Mouse (Mus musculus): ENCODE measurements around the gene Mia2. TPM values are rescaled to one million over a fixed set of nuclear protein-coding genes. Genes with fewer than 3 reads are reported as not detected.
"Not testable (repeated sequence)": the region's sequence is repeated elsewhere in the genome, so short reads cannot be mapped to it uniquely, and the experiment has no call there.

The Mia2 gene
- total RNA-seq (2014; fragmentation: Nextera tagmentation) (99.9 and 136 TPM in 2 replicates), total RNA-seq (2017) (158 and 174 TPM in 2 replicates)

DNA sequence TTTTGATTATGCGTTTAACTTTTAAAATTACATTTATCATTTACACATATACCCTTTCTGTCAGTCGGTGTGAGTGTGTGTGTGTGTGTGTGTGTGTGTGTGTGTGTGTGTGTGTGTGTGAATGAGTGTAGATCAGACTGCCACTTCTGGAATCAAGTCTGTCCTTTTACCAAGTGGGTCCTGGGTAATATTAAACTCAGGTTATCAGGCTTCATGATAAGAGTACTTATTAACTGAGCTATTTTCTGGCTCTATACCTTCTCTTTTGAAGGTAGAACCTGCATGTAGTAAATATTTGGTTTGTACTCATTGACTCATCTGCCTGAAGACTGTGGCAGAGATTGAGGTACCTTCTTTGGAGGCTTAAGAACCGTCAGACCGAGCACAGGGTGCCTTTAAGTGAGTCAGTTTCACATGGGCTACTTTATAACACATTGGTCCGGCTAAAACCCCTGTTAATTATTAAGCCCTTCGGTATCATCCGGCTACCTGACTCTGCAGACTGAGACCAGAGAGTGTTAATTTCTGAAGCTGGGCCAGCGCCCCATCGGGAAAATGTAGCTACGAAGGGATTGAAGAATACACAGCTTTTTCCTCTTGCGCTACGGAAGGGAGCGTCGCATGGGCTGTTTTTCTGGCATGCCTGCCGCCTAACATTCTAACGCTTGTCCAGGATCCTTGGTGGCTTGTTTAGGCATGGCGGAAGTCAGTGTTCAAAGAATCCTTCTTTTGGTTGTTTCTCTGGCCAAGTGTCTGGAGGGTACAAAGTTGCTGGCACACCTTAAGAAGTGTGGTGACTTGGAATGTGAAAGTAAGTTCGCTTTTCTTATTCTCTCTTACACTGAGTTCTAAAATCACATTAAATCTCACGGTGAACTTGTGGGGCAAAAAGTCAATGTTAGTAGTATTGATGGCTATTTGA is at the start of gene Mia2:
Gene Mia2 (plus strand): TSS at position 696 of the 922 bp plus-strand sequence.
- ATAC-seq (replicated peaks; ENCODE audit: low FRiP score, low TSS enrichment, poor library complexity, severe bottlenecking): no peak

DNA sequence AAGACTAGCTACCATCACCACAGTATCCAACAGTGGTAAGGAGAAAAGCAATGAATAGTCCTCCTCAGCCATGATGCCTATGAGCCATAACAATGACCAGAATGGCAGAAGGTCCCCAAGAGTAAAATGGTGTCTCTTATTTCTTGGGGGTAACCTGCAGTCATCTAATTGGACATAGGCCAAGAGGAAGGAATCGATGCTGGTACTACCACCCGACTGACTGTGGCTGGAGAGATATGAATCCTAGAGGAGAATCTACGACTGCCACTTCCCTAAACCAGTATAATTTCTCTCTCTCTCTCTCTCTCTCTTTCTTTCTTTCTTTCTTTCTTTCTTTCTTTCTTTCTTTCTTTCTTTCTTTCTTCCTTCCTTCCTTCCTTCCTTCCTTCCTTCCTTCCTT is 43.1 kb upstream of the Mia2 start:
- ATAC-seq (replicated peaks; ENCODE audit: low FRiP score, low TSS enrichment, poor library complexity, severe bottlenecking): no peak

DNA sequence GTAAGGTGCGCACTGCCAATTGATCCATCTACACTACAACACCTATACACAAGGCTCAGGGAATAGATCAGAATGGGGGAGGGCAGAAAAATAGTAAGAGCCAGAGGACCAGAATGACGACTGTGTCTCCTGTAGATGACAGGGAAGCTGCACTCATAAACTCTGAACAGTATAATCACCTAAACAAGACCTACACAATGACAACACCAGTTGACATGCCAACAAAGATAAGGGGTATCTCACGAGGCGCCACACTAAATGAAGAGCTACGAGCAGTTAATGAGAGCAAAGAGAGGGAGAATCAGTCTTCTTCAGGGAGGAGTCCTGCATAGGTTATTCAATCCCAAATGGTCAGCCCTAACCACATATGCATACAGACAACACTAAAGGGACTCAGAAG is 42.4 kb upstream of the Mia2 start:
- ATAC-seq (replicated peaks; ENCODE audit: low FRiP score, low TSS enrichment, poor library complexity, severe bottlenecking): peak; percentile 95

DNA sequence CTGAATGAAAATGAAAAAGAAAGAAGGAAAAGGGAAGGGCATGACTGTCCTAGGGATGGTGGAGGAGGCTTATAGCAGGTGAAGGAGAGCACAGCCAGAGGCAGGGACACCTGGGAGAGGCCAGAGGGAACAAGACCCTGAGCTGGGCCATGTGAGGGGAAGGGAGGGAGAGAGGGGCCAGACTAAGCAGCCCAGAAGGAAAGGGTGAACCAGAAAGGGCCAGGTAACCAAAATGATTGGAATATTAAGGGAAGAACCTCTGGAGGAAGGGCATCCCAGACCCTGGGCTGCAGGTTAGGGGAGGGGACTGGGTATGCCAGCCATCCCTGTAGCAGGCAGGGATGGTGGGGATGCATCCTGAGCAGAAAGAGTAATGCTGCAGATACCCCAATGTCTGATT is 41.6 kb upstream of the Mia2 start:
- no peak for ATAC-seq (replicated peaks; ENCODE audit: low FRiP score, low TSS enrichment, poor library complexity, severe bottlenecking)

DNA sequence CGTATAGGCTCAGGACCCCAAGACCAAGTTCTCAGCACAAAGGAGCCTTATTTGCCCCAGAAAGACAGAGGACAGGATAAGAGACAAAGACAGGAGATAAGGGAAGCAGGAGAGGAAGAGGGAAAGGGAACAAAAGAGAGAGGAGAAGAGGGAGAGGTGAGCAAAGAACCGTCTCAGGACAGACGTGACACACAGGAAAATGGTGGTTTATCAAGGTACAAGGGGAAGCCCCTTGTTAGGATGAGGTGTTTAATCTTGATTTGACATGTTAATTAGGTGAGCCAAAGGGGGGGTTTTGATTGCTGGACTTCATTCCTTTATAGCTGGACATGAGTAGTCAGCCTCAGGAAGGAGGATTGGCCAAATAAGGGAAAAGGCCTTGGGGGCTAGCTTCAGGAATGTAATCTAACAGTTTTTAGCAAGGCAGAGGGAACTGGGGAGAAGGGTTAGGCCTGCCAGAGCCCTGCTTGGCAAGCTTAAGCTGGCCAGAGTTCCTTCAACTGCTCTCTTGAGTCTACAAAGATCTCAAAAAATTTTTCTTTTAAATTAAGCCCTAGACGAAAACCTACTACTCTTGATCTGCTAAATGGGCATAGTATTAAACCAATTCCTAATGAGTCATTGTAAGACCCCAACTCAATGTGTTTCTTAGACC is 40.3 kb upstream of the Mia2 start:
- ATAC-seq (replicated peaks; ENCODE audit: low FRiP score, low TSS enrichment, poor library complexity, severe bottlenecking): no peak

DNA sequence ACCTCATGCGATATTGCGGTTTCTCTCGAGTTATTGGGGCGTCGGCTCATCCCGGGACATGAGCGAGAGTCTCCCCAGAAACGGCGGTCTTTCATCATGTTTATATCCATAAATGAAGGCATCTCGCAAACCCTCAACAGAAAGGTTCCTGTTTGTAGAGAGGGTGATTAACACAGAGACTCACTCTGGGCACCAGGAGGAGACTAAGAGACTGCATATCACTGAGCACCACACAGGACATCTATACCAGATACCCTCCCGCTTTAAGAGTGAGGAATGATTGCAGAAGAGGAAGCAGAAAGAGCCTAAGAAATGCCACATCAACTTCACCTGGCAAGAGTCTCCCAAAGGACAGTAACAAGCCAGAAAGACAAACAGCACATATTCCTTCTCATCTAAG is 39.4 kb upstream of the Mia2 start:
- ATAC-seq (replicated peaks; ENCODE audit: low FRiP score, low TSS enrichment, poor library complexity, severe bottlenecking): no peak

DNA sequence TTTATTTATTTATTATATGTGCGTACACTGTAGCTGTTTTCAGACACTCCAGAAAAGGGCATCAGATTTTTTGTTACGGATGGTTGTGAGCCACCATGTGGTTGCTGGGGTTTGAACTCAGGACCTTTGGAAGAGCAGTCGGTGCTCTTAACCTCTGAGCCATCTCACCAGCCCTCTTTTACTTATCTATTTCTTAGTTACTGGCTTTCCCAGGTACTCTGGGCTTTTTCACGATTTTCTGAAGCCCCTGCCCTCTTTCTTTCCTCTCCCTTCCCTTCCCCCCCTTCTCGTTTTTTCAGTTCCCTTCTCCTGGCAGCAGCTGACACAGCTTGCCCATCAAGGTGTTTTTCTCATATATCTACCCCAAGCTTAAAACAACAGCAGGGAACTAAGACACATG is 37.4 kb upstream of the Mia2 start:
- ATAC-seq (replicated peaks; ENCODE audit: low FRiP score, low TSS enrichment, poor library complexity, severe bottlenecking): not testable (repeated sequence)

DNA sequence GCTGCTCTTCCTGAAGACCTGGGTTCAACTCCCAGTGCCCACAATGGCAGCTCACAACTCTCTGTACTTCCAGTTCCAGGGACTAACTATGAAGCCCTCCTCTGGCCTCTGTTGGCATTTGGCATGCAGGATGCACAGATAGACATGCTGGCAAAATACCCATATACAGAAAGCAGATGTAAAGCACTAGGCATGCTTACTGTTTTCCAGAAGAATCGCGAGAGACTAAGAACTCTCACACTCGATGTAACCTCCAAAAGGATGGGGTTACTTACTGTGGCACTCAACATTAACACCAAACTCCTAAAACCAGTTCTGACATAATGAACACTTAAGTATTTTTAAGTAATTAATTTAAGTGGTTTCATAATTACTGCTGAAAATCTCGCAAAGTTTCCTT is 35.3 kb upstream of the Mia2 start:
- ATAC-seq (replicated peaks; ENCODE audit: low FRiP score, low TSS enrichment, poor library complexity, severe bottlenecking): 0 out of 2 replicates have a peak, but pooled peaks have one; percentile 16

DNA sequence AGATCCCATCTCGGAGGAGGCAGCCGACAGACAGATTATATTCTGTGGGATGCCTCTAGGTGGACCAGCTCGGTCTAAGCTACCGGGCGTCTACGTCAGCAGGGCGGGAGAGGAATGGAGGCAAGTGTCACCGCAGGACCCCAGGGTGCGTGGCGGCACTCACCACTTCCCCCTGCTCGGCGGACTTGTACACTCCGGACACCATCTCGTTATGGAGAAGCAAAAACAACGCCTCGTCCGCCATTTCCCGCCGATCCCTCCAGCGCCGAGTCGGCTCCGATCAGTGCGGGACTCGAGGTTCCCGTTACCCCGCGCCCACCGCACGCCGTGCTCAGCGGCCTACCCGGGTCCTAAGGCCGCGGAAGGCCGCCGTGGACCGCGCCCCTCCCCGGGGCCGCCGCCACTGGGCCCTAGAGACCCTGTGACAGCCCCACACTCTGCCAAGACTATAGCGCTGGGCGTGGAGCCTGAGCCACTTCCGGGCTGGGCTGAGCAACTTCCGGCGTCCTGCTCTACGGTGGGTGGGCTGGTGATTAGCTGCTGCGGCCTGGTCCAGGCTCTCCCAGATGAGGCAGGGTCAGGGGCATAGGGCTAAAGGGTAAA is 34.5 kb upstream of the Mia2 start, which contains the start of gene Trappc6b:
Gene Trappc6b (minus strand): TSS at position 480 of the 603 bp plus-strand sequence.
- peak; percentile 90 for ATAC-seq (replicated peaks; ENCODE audit: low FRiP score, low TSS enrichment, poor library complexity, severe bottlenecking)

DNA sequence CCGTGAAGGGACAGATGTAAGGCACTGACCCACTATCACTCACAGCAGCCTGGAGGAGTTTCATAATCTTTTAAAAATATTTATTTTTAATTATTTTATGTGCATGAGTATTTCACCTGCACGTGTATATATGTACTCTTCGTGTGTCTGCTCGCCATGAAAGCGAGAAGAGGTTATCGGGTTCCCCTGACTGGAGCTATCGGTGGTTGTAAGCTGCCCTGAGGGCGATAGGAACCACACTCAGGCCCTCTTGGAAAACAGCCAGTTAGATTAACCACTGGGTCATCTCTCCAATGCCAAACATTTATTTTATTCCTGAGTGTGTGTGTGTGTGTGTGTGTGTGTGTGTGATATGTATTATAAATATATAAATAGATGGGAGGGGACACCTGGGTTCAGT is 30.8 kb upstream of the Mia2 start:
- no peak for ATAC-seq (replicated peaks; ENCODE audit: low FRiP score, low TSS enrichment, poor library complexity, severe bottlenecking)

DNA sequence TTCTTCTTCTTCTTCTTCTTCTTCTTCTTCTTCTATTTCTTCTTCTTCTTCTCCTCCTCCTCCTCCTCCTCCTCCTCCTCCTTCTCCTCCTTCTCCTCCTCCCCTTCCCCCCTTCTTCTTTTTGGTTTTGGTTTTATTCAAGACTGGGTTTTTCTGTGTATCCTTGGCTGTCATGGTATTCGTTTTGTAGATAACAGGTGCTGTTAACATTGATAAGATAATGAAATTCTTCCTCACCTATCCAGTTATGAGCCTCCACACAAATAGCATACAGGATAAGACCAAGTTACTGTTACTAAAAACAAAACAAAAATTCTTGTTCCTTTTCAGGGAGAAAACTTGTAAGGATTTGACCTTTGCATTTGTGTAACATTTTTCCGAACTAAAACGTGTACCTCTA is 29.8 kb upstream of the Mia2 start:
- no peak for ATAC-seq (replicated peaks; ENCODE audit: low FRiP score, low TSS enrichment, poor library complexity, severe bottlenecking)

DNA sequence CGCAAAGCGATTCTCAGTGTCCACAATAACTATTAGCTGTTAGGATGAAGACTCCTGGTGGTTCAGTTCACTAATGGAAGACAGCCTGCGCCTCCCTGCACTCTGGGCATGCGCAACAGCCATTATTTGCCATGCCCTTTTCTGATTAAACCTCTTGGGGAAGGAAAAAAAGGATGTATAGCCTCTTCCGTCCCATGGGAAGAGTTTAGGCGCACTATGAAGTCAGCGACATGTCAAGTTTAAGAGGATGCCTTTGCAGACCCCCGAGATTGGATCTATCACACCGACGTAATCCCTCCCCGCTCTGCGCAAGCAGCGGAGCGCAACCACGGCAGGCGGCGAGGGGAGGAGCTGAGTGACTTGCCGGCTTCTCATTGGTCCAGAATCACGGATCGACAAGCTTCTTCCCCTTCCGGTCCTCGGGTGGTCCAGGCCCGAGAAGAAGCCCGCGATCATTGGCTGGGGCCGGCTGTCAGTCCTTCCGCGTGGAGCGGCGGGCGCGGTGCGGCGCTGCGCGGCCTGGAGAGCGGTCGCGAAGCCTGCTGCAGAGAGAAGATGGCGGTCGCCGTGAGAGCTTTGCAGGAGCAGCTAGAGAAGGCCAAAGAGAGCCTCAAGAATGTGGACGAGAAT is 29.0 kb upstream of the Mia2 start, which contains the start of gene Pnn:
Gene Pnn (plus strand): TSS at position 437 of the 630 bp plus-strand sequence.
- ATAC-seq (replicated peaks; ENCODE audit: low FRiP score, low TSS enrichment, poor library complexity, severe bottlenecking): peak; percentile 99

DNA sequence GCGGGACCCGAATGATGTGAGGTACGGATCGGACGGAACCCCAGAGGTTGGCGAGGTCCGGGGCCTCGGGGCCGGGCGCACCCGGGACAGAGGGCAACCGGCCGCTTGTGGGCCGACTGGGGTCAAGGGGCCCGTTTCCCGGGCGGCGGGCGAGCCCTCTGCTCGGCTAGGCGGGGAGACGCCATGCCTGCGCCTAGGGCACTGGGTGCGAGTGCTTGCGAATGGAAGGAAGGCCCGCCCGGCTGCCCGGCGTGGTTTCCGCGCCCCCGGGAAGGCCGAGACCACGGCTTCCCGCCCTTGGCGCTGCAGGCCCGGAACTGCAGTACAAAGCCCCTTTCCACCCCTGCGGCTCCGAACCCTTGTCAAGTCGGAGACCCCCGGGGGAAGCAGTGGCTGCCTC is 28.5 kb upstream of the Mia2 start:
- peak; percentile 11; the same call in 1 of the 2 replicates for ATAC-seq (replicated peaks; ENCODE audit: low FRiP score, low TSS enrichment, poor library complexity, severe bottlenecking)

DNA sequence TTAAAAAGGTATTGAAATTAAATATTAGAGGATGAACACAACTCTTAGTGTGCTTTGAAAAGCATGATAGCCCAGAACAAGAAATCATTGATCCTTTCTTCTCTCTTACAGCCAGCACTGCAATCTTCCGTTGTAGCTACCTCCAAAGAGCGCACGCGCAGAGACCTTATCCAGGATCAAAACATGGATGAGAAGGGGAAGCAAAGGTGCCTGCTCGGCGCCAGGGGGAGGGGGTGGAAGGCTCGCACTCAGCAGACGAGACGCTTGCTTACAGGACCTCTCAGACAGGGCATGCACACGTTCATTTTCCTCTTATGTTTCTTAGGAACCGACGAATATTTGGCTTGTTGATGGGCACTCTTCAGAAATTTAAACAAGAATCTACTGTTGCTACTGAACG is 26.8 kb upstream of the Mia2 start:
- ATAC-seq (replicated peaks; ENCODE audit: low FRiP score, low TSS enrichment, poor library complexity, severe bottlenecking): no peak

DNA sequence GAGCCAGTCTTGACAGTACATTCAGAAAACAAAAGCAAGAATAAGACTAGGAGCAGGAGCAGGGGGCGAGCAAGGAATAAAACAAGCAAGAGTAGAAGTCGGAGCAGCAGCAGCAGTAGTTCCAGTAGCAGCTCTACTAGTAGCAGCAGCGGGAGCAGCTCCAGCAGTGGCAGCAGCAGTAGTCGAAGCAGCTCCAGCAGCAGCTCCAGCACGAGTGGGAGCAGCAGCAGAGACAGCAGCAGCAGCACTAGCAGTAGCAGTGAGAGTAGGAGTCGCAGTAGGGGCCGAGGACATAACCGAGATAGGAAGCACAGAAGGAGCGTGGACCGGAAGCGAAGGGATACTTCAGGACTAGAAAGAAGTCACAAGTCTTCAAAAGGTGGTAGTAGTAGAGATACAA is 23.3 kb upstream of the Mia2 start:
- no peak for ATAC-seq (replicated peaks; ENCODE audit: low FRiP score, low TSS enrichment, poor library complexity, severe bottlenecking)

DNA sequence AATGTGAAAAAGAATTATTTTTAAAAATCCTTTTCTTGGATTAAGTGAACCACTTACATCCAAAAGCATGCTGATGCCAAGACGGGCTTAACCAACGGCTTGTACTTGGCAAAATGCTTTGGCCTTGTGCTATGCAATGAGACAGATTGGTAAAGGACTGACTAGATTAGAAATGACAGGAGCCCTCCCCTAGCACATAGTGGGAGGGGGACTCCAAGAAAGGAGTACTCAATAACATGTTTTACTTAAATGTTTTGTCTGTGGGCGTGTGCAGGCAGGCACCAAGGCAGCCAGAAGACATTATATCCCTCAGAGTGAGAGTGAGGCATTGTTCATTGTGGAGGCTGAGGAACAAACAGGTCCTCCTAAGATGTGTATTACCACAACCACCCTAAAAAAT is 21.5 kb upstream of the Mia2 start:
- no peak for ATAC-seq (replicated peaks; ENCODE audit: low FRiP score, low TSS enrichment, poor library complexity, severe bottlenecking)

DNA sequence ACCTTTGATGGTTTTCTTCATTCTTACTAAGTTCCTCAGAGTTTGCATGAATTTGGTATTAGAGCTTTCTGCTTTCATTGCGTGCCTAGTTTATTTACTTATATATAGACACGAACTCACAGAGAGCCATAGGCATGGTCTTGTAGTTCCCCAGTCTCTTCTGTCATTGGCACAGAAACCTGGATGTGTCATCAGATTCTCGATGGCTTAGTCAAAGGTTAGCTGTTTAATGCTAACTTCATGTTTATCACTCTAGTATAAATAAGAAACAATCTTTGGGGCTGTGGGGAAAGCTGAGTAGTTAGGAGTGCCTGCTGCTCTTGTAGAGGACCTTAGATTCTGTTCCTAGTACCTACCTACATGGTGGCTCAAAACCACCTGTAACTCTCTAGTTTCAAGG is 18.6 kb upstream of the Mia2 start:
- no peak for ATAC-seq (replicated peaks; ENCODE audit: low FRiP score, low TSS enrichment, poor library complexity, severe bottlenecking)

DNA sequence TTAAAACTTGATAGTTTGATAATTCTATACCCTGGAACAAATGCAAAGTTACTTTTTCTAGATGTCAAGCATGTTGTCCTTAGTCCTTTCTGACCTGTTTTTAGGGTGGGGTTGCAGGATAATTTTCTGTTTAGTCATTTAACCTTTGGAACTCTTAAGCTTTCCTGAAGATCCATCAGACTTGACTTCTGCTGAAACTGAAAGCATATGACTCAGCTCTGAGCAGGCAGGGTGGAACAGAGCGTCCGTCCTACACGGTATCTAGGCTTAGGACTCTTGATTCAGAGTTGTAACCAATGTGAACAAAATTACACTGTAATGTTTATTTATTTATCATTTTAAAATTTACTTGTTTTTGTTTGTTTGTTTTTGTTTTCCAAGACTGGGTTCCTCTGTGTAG is 17.7 kb upstream of the Mia2 start:
- ATAC-seq (replicated peaks; ENCODE audit: low FRiP score, low TSS enrichment, poor library complexity, severe bottlenecking): no peak

DNA sequence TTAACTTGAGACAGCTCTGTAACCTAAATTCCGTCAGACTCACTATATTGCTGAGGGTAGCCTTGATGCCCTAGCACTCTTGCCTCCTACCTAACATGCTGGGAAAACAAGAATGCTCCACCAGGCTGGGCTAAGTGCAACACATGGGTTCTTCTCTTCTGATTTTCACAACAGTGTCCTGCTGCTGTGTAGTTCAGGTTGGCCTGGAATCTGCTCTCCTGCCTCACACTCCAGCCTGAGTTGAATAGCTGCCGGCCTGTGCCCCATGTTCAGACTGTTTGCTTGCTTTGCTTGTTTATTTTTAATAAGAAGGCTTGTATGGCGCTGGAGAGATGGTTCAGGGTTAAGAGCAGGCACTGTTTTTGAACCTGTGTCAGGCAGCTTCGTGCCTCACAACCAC is 15.1 kb upstream of the Mia2 start:
- no peak for ATAC-seq (replicated peaks; ENCODE audit: low FRiP score, low TSS enrichment, poor library complexity, severe bottlenecking)

DNA sequence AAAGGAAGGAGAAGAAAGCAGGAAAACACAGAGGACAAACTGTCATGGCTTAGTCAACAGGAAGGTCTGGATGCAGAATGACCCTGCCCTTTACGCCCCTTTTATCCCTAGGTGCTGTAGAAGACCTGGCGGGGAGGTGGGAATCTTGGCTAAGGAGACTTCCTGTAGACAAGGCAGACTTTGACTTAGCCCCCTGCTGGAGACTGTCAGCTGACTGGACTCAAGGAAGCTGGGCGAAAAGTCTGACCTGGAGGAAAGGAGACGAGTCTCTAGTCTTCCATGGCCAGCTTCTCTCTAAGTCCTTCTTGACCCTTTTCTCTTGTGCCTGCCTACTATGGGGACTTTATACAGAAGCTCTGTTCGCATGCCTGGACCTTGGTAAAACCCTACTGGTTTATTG is 11.2 kb upstream of the Mia2 start:
- no peak for ATAC-seq (replicated peaks; ENCODE audit: low FRiP score, low TSS enrichment, poor library complexity, severe bottlenecking)

All from megakaryocyte-erythroid progenitor cell, adult 5-6 weeks (primary cell).